Mouse (Mus musculus) c-Kit-negative CD71-positive TER-119-positive erythroid progenitor cells, embryonic 14.5 days (primary cell): Measurements from ENCODE around the gene Gss.
"Not testable (repeated sequence)": the region's sequence is repeated elsewhere in the genome, so short reads cannot be mapped to it uniquely, and the experiment has no call there.

Experiments used
- DNase-seq: peaks from one replicate; pipeline ENCODE4 v3.0.0-alpha.2; 2013; ENCODE audit warnings: low read depth, low spot score

Gss gene

DNA sequence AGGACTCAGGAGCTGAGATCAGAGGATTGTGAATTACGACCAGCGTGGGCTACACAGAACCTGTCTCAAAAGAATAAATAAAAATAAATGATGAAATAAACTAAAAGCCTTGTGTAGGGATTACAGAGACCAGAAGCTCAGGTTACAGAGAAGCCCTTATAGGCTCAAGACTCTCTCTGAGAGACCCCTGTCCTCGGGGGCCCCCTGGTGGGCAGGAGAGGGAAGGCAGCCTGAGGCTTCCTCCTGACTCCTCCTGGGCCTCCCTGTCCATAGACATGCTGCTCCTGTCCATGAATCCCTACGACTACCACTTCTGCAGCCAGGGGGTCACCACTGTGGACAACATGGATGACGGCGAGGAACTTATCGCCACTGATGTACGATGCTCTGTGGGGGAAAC, 27.2 kb upstream of the Gss start:
- DNase-seq = peak; percentile 82

DNA sequence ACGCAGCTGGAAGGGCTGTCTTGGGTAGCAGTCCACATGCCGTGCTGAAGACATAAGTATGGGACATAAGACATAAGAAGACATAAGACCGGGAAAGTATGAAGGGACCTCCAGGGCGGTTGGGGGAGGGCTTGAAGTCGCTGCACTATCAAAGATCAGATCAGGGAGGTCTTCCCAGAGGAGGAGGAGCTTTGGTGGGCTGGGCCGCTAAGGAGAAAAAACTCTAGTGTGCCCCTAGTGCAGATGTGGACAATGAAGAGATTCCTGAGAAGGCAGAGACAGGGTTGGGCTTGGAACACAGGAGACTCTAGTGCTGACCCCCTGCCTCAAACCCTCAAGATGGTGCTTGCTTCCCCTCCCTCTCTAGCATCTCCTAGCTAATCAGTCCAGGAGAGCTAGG, 24.4 kb upstream of the Gss start:
- no peak for DNase-seq

DNA sequence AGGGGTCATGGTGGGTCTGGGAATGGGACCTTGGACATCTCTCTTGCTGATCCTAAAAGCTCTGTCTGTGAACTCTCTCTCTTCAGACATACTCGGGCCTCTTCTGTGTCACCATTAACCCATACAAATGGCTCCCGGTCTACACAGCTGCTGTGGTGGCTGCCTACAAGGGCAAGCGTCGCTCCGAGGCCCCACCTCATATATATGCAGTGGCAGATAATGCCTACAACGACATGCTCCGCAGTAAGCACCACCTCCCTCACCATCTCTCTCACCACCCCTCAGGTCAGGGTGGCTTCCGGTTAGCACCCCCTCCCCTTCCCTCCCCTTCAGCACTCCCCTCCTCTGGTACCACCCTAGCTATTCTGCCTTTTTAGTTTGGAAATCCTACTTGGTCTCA, 21.3 kb upstream of the Gss start:
- DNase-seq = no peak

DNA sequence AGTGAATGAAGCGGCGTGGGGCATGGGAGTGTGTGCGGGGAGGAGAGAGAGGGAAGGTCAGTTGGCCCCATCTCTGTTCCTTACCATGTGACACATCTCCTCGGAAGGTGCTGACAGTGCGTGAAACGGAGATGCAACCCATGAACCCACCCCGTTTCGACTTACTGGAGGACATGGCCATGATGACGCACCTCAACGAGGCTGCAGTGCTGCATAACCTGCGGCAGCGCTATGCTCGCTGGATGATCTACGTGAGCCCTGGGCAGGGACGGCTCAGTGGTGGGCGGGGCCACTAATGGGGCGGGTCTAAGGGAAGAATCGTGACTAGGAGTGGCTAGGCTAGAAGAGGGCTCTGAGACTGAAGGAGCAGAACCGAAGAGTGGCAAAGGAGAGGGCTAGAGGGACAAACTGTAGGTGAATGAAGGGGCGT, 20.7 kb upstream of the Gss start:
- peak; percentile 94 for DNase-seq

DNA sequence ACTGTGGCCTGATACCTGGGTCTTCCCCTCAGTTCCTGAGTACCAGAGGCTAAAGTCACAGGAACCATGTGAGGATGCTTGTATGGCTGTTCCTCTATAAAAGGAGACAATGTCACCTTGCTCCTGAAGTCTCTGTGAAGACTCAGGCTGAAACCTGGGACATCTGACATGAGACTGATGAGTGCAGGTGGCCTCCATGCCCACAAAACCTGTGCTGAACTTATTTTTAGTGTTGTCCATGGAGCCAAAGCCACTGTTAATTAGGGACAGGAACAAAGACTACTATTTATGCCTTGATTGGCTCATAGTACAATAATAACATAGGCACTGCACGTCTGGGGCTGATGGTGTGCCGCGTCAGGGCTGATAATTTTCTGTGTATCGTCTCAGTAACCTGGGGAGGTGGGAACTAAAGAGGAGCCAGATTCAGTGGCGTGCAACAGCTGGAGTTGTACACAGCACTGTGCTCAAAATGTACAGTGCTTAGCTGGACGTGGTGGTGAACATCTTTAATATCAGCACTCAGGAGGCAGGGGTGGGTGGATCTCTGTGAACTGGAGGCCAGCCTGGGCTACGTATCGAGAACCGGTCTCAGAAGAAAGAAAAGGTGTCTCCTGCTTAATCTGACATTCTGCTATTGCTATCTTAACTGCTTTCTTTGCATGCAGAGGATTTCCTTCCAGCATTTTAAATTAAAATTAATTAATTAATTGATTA, 19.4 kb upstream of the Gss start:
- no peak for DNase-seq

DNA sequence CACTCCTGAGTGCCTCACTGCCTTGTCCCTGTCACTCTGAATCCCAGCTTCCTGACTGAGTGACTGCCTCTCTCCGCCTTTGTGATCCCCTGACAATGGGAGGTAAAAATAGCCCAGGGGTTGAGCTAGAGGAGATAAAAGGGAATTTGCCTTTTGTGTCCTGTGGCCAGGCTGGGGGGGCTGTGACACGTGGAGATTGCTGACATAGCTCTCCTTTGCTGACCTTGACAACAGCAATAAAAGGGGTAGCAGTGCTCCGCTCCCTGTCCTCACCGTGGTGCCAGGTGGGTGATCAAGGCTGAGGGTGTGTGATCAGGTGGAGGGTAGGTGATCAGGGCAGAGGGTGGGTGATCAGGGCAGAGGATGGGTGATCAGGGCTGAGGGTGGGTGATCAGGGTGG, 18.4 kb upstream of the Gss start, which contains the start of gene Myh7b:
Gene Myh7b, plus strand, starts transcription at position 235 of the 400 bp plus-strand sequence.
- no peak for DNase-seq

DNA sequence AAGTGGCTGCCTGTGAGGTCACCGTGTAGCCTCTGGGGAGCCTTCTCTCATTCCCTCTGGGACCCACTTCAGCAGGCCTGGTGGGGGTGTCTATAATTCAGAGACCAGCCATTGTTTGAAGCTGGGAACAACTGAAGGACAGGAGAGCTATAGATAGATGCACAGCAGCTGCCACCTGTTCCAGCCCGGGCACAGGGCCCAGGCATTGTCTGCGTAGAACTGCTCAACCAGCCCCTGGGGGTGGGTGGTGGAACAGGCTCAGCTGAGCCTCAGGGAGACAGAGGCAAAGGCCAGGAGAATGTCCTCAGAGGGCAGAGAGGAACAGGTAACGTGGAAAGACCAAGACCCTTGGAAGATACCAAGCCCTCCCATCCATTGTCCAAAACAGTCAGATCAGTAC, 13.8 kb upstream of the Gss start:
- no peak for DNase-seq

DNA sequence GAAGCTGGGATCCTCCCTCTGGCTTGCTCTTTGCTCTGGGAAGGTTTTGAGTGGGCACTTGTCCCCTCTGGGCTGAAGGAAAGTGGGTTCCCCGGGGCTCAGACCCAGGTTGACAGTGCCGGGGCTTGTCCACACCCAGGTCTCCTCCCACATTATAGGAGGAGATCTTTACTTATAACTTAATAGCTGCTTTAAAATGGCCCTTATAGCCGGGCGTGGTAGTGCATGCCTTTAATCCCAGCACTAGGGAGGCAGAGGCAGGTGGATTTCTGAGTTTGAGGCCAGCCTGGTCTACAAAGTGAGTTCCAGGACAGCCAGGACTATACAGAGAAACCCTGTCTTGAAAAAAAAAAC, 12.6 kb upstream of the Gss start:
- DNase-seq = not testable (repeated sequence)

DNA sequence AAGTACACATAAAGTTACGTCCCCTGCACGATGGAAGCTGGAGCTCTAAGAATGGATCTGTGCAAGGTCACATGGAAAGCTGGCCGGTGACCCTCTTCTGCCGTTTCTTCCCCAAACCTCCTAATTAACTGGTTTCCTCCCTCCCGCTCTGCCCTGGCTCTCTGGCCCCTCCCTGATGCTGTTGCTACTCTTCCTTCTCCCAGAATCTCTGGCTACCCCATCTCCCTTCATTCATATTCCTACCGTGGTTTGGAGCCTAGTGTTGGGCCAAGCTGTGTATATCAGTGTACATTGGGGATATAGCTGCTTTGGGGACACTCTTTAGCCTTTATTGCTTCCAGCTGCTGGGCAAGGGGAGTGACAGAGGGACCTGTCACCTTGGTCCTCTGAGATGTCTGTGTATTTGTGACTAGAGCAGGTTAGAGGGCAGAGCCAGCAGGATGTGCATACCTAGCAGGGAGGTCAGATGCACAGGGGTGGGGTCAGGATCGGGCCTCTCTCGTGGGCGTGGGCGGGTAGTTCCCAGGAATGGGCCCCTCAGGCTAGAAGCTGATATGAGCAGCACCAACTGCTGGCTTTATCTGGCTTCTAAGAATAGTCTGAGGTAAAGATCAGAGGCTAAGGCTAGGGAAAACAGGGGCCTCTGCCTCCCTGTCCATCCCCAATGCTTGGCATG, 12.1 kb upstream of the Gss start:
- peak; percentile 77 for DNase-seq

DNA sequence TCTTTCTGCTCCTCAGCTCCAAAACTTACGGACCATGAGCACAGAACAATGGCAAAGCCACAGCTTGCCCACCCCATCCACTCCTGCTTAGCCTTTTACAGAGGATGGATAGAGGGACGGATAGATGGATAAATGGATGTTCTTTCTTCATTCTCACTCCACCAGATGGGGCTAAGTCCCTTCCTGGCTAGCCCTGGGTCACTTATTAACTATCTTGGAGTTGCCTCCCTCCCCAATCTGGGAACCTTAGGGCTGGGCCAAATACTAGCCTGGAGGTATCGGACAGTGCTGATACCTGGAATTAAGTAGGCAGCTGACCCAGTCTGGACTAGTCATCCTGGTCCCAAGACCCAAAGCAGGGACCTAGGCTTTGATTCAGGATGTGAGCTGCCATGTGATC, 11.1 kb upstream of the Gss start:
- no peak for DNase-seq

DNA sequence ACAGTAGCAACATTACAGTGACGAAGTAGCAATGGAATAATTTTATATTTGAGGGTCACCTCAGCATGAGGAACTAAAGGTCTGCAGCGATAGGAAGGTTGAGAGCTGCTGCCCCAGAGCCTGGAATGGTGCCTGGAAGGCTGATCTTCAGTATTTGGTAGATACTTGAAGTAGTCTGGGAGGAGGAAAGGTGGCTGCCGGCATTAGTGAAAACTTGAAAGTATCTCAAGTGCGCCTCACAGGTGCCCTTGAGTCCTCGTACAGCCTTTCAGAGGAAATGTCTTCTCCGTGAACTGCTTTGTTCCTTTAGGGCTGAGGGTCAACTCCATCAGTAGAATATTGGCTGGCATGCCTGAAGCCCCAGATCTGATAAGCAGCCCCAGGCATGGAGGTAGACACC, 2.9 kb upstream of the Gss start:
- no peak for DNase-seq

DNA sequence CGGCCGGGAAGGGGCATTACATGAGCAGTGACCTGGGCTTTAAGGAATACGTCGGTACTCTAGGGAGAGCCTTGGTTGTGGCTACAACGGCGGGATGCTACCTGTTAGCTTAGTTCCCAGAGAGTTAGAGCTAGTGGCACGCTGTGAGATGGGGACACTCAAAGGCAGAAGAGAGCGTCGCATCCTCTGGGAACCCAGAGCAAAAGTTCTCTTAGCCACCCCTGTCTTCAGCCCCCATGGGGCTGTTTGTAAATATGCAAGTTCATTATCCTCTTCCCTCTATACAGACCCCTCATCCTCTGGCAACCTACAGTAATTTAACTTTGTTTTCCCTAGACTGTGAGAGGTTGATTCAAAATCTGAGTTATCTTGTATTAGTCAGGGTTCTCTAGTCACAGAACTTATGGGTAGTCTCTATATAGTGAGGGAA, 259 bp upstream of the Gss start:
- no peak for DNase-seq

DNA sequence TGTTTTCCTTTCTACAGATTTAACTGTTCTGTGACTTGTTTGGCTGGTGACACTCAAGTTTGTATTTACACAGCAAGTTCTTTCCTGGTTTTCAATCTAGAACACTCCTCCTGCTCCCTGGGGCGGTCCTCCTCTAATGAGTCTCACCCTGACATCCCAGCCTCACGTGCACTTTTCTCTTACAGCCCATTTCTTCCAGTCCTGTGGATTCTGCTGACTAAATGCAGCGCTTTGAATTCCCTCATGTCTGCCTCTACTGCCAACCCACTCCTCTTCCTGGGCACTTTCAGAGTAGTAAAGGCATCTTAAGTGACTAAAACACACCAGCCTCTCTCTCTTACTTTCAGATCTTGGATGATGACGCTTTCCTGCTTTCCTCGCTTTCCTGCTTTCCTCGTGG, 934 bp downstream of the Gss start:
- no peak for DNase-seq

DNA sequence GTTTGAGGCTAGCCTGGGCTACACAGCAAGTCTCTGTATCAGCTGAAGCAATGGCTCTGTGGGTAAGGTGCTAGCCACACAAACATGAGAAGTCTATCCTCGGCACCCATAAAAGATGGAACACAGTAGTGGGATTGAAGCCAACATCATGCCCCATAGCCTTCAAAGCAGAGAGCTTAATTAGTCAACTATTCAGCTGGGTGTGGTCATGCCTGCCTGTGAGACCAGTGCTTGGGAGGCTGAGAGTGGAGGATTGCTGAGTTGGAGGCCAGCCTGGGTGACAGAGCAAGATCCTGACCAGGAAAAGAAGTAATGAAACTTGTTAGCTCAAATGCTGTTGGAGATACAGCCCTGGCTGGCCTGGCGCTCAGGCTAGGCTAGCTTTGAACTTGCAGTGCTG, 1.7 kb downstream of the Gss start:
- DNase-seq = no peak

DNA sequence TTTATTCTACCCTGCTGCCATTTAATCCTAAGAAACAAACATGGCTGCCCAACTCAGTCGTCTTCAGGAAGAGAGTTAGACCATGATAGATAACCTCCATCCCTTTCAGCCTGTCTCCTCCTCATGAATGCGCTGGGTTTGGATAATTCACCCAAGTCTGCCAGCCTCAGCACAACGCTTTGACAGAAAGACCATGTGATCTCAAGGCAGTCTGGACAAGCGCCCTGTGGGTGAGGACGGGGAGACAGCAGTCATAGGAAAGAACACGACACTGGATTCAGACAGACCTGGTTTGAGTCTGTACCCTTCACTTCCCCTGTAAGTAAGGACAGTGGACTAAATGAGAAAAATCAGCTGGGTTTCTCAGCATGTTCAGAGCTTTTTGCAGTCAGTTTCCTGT, 3.1 kb downstream of the Gss start:
- no peak for DNase-seq

DNA sequence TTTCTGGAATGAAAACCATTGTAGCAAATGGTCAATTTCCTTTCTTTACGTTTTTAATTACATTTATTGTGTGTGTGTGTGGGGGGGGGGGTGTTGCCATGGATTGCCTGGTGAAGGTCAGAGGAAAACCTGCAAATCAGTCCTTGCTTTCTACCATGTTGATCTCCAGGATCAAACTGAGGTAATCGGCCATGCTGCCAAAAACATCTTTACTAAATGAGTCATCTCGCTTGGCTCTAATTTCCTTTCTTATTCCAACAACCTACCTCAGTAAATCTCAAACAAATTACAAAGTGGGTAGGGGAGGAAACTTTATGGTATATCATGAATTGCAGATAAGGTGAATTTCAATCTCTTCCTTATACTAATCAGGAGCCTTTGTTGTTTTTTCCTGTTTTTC, 4.5 kb downstream of the Gss start:
- no peak for DNase-seq

DNA sequence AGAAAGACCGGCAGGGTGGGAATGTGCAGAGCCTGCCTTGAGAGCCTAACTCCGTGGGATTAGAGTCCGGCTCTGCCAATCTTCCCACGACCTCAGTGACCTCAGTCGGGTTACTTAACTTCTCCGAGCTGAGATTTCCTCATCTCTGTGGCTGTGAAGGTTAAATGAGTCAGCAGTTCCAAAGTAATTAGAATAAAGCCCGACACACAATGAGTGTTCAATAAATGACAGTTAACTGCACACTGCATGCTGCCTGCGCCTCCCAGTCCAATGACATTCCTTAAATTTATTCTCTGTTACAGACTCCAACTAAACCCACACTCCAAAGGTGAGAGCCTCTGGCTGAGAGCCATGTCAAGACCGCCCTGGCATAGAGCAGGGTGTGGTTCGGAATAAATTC, 7.1 kb downstream of the Gss start:
- no peak for DNase-seq

DNA sequence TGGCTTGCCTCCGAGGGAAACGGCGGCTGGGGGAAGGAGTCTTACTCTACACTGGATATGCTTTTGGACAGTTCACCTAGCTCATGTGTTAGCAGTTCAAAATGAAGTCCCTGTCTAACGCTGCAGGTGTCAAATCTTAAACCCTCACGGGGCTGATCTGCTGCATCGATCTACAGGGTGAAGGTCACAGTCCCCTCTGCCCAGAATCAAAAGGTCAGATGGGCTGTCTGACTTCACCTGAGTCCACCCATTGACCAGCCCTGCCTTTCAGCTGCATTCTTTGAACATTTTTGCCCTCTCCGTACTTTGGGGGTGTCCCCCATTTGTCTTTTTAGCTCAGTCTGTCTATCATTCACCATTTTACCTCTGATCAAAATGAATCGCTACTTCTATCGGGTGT, 7.5 kb downstream of the Gss start:
- no peak for DNase-seq

DNA sequence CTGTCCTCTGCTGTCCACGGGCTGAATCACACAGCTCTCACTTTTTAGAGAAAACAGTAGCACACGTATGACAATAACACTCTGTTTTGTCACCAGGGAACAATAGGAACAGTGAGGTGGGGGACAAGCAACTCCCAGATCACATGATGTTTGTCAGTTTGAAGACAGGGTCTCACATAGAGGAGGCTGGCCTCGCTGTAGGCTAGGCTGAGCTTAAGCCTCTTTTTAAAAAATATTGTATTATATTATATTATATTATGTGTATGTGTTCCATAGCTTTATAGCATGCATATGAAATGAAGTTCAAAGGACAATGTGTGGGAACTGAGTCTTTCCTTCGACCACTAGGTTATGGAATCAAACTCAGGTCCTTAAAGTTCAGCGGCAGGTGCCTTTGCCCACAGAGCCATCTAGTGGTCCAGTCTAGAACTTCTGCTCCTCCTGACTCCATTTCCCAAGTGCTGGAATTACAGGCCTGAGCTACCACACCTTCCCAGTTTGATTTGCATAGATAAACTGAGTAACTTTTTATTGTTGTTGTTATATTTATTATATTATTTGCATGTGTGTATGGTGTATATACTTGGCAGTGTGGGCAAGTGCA, 8.6 kb downstream of the Gss start:
- peak; percentile 37 for DNase-seq

DNA sequence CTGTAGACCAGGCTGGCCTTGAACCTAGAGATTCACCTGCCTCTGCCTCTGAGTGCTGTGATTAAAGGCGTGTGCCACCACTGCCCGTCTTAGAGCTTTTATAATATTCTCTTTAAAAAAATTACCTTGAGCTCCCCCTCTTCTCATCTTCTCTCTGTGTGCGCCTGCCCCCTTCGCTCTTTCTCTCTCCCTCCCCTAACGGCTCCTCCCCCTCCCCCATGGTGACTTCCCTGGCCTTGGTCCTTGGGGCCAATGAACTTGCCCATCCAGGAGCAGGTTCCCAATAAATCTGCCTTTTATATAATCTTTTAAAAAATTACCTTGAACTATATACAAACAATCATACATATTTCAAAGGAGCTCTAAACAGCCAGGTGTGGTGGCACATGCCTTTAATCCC, 9.6 kb downstream of the Gss start:
- DNase-seq = no peak

DNA sequence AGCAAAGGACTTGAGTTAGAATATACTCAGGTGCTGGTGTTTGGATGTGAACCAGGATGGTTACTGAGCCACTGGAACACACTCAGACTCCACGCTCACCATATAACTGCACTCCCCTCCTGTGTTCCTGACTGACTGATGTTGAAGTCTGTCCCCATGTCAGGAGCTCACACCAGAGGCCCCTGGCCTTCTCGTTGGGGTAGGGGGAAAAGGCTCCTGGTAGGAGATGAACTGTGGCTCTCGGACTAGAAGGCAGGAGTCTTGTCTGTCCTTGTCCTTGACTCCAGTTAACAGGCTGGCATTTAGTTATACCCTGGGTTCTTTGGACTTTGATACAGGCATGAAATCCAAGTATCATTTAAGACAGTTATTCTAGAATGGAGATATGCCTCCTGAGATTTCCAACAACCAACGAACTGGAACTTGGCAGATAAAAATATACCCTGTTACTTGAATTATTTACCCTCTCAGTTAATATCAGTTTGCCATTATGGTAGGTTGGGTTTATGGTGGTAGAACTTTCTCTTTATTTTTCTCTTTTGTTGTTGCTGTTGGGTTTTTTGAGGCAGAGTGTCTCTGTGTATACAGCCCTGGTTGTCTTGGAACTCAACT, 10.1 kb downstream of the Gss start:
- no peak for DNase-seq

DNA sequence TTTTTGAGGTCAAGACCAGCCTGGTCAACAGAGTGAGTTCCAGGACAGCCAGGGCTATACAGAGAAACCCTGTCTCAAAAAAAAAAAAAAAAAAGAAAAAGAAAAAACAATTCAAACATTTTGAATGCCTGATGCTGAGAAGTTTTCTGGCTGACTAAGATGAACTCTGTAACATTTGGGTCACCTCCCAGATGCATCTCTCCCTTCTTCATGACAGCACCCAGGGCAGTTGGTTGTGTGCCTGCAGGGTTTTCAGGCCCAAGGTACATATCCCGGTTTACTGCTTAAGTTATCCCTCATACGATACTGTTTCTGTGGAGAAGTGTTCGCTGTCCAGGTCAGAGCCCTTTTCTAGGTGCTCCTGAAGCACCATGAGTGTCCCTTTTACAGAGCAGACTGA, 12.3 kb downstream of the Gss start:
- DNase-seq = no peak

DNA sequence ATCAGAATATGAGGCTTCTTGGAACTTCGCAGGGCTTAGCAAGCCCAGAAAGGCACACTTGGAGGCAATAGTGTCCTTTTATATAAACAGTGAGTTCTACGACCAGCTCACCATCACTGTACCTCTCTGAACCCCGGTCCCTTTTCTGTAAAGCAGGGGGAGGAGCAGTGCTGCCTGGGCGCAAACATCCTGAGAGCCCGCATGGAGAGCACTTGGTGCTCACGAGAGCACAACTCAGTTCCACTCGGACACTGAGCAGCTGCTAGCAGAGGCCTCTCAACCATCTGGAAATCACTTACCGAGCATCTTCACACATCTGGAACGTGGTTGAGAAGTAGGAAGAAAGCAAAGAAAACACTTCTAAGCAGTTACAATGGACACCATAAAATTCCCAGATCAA, 16.0 kb downstream of the Gss start:
- DNase-seq = no peak
